Mouse (Mus musculus): ENCODE measurements around the gene Camk1d. TPM values are rescaled to one million over a fixed set of nuclear protein-coding genes. Genes with fewer than 3 reads are reported as not detected.
"Not testable (repeated sequence)": the region's sequence is repeated elsewhere in the genome, so short reads cannot be mapped to it uniquely, and the experiment has no call there.

Gene Camk1d
- polyA plus RNA-seq, 1 experiment = 9.8 TPM

DNA sequence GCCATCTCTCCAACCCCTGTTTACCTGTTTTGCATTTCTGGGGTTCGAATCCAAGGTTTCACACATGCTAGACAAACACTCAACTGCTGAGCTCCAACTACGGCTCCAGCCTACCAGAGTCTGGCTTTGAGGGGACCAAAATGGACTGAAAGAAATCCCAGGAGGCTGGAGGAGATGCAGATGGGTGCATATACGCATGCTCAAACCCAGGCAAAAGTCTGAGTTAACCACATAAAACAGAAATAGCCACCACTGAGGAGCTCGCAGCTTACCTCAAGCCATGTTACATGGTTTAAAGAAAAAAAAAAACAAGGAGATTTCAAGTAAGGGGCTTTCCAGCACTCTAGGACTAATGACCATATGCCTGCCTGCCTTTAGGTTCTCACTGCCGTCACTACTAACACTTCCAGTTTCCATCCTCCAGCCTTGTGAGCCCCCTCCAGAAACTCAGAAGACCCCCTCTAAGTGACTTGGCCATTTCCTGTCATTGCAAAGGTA lies 162.5 kb downstream of the Camk1d start:
- WGBS = 76% methylated on average over 5 of the region's 5 CpGs
- no peak overlapping the region for H3K27ac ChIP-seq (ENCODE audit: control insufficient read depth, insufficient read depth, low read depth, low read length, poor library complexity)
- no peaks in the 10 kb centered on the region for H3K4me1 ChIP-seq (ENCODE audit: control insufficient read depth, insufficient read depth, low read length)
- no peak for TF ChIP-seq POLR2A (IDR thresholded peaks at IDR 0.05; ENCODE audit: borderline replicate concordance, control insufficient read depth, low read depth, low read length)
- TF ChIP-seq CTCF (IDR thresholded peaks at IDR 0.05; ENCODE audit: control insufficient read depth, insufficient read depth, low read length) = no peak
- H3K4me3 ChIP-seq (replicated peaks; ENCODE audit: control insufficient read depth, low read depth, low read length) = no peak overlapping the region

DNA sequence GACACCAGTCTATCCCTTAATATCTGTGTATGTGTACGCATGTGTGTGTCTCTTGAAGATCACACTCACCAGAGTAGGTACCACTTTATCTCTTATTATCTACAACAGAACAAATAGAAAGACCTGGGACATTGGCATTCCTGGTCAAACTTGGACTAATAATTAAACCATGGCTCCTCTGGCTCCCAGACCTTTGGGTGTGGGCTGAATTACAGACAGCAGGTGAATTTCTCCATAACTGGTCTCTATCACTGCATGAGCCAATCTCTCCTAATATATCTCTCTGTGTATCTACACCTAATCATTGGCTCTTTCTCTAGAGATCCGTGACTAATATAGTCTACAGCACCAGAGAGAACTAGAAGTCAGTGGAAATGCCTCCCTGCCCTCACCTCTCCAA lies 165.0 kb downstream of the Camk1d start:
- Histone ChIP-seq H3K27ac (ENCODE audit: control insufficient read depth, insufficient read depth, low read depth, low read length, poor library complexity) (no peak overlapping the region), H3K4me1 (ENCODE audit: control insufficient read depth, insufficient read depth, low read length) (no peaks in the 10 kb centered on the region), H3K4me3 (replicated peaks; ENCODE audit: control insufficient read depth, low read depth, low read length) (no peak overlapping the region)
- WGBS = 82% methylated on average over 2 of the region's 2 CpGs
- TF ChIP-seq POLR2A (IDR thresholded peaks at IDR 0.05; ENCODE audit: borderline replicate concordance, control insufficient read depth, low read depth, low read length) (no peak), CTCF (IDR thresholded peaks at IDR 0.05; ENCODE audit: control insufficient read depth, insufficient read depth, low read length) (no peak)

DNA sequence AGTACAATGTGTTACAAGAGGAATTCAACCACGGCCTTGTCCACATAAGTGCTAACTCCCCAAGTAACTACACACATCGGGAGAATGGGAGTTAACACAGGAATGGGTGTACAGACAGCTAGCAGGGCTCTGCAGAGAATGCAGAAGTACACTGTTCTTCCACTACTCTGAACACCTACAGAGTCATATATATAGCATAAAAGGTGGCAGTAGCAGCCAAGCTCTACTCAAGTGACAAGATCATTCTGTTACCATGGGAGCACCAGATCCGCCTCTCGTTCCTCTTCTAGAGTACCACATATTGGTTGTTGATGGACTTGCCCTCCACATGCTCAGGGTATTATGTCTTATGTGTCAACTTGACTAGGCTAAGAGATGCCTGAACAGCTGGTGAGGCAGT lies 165.4 kb downstream of the Camk1d start:
- Histone ChIP-seq H3K4me1 (ENCODE audit: control insufficient read depth, insufficient read depth, low read length) (no peaks in the 10 kb centered on the region), H3K27ac (ENCODE audit: control insufficient read depth, insufficient read depth, low read depth, low read length, poor library complexity) (no peak overlapping the region), H3K4me3 (replicated peaks; ENCODE audit: control insufficient read depth, low read depth, low read length) (no peak overlapping the region)
- no peak for TF ChIP-seq POLR2A (IDR thresholded peaks at IDR 0.05; ENCODE audit: borderline replicate concordance, control insufficient read depth, low read depth, low read length)
- no peak for TF ChIP-seq CTCF (IDR thresholded peaks at IDR 0.05; ENCODE audit: control insufficient read depth, insufficient read depth, low read length)
- 88% methylated on average over 4 of the region's 4 CpGs for WGBS

DNA sequence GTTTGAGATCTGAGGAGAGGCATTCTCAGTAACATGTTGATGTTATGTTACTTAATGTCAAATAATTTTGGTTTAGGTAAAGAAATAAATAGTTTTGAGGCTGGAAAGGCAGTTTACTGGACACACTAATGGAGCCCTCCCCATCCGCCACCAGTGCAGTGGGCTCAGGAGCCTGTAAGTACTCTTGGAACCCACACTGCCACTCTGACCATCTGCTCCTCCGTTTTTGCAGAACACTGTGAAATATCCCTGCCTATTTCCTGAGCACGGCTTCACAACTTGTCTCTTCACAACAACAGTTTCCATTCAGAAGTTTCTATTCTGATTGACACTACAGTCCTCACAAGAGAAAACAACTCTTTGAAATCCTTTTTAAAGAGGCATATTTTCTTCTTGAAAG lies 173.4 kb downstream of the Camk1d start:
- WGBS = 69% methylated on average over 3 of the region's 3 CpGs
- Histone ChIP-seq H3K4me3 (replicated peaks; ENCODE audit: control insufficient read depth, low read depth, low read length) (no peak overlapping the region), H3K4me1 (ENCODE audit: control insufficient read depth, insufficient read depth, low read length) (no peaks in the 10 kb centered on the region), H3K27ac (ENCODE audit: control insufficient read depth, insufficient read depth, low read depth, low read length, poor library complexity) (no peak overlapping the region)
- no peak for TF ChIP-seq CTCF (IDR thresholded peaks at IDR 0.05; ENCODE audit: control insufficient read depth, insufficient read depth, low read length)
- TF ChIP-seq POLR2A (IDR thresholded peaks at IDR 0.05; ENCODE audit: borderline replicate concordance, control insufficient read depth, low read depth, low read length) = no peak

DNA sequence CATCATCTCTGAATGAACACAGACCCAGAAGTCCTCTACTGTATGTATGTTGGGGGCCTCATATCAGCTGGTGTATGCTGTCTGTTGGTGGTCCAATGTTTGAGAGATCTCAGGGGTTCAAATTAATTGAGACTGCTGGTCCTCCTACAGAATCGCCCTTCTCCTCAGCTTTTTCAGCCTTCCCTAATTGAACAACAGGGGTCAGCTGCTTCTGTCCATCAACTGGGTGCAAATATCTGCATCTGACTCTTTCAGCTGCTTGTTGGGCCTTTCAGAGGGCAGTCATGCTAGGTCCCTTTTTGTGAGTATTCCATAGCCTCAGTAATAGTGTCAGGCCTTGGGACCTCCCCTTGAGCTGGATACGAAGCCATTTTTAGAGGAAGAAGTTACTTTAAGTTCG lies 174.4 kb downstream of the Camk1d start:
- H3K4me3 ChIP-seq (replicated peaks; ENCODE audit: control insufficient read depth, low read depth, low read length); H3K27ac ChIP-seq (ENCODE audit: control insufficient read depth, insufficient read depth, low read depth, low read length, poor library complexity); H3K4me1 ChIP-seq (ENCODE audit: control insufficient read depth, insufficient read depth, low read length): not testable (repeated sequence)
- whole genome bisulfite sequencing = 74% methylated on average over 3 of the region's 3 CpGs

DNA sequence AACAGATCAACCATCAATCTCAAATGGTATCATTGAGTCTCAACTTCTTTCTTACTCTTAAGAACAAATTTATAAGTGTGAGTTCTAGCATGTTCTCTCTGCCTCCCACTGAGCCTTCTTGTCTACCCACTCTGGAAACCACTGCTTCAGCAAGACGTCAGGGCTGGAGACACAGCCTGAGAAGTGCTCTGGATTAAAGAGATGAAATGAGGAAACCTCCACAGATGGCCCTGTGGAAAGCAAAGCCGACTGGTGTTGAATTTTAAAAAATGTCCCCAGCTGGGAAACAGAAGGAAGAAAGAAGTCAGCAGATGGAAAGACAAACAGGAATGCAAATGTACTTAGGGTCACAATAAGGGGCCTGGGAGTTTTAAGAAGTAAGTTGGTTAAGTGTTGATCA lies 180.4 kb downstream of the Camk1d start:
- Histone ChIP-seq H3K4me1 (ENCODE audit: control insufficient read depth, insufficient read depth, low read length) (no peaks in the 10 kb centered on the region), H3K27ac (ENCODE audit: control insufficient read depth, insufficient read depth, low read depth, low read length, poor library complexity) (no peak overlapping the region), H3K4me3 (replicated peaks; ENCODE audit: control insufficient read depth, low read depth, low read length) (no peak overlapping the region)
- WGBS = 72% methylated on average over 2 of the region's 2 CpGs
- TF ChIP-seq POLR2A (IDR thresholded peaks at IDR 0.05; ENCODE audit: borderline replicate concordance, control insufficient read depth, low read depth, low read length) (no peak), CTCF (IDR thresholded peaks at IDR 0.05; ENCODE audit: control insufficient read depth, insufficient read depth, low read length) (no peak)

DNA sequence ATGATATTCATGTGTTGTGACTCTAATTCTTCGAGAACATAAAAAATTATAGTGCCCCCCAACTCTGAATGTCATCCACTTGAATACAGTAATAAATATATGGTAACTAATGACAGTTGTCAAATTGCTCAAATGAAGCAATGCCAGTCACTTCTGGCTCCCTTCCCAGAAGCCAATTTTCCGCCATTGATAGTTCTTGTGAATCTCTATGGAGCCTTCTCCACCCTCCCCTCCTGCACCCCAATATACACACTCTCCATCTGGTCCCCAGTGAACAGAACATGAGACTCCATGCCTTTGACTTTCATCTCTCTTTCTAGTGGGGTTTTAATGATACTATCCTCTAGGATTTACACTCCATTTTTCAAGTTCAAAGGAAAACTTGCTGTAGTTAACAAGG lies 184.3 kb downstream of the Camk1d start:
- TF ChIP-seq POLR2A (IDR thresholded peaks at IDR 0.05; ENCODE audit: borderline replicate concordance, control insufficient read depth, low read depth, low read length) (no peak), CTCF (IDR thresholded peaks at IDR 0.05; ENCODE audit: control insufficient read depth, insufficient read depth, low read length) (no peak)
- 78% methylated on average over 2 of the region's 2 CpGs for WGBS
- no peak overlapping the region for H3K27ac ChIP-seq (ENCODE audit: control insufficient read depth, insufficient read depth, low read depth, low read length, poor library complexity)

DNA sequence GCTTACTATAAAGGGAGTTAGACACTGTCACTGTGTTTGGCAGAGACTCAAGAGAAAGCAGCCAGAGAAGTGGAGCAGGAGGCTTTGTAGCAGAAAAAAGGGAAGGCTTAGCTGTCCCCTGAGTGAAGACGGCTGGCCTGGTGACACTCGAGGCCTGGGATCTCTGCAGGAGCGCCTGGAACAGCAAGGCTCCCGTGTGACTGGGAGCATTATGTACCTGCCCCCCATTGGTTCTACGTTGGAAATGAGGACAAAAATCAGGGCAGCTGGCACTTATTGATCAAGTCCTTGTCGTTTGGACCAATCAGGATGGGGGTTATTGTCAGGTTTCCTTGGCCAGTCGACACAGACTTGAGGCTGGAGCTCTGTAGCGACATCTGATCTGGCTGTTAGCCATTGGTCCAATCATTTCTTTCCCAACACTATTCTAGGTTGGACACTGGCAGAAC lies 195.1 kb downstream of the Camk1d start:
- TF ChIP-seq POLR2A (IDR thresholded peaks at IDR 0.05; ENCODE audit: borderline replicate concordance, control insufficient read depth, low read depth, low read length) (no peak), CTCF (IDR thresholded peaks at IDR 0.05; ENCODE audit: control insufficient read depth, insufficient read depth, low read length) (no peak)
- WGBS = 60% methylated on average over 8 of the region's 8 CpGs
- Histone ChIP-seq H3K4me1 (ENCODE audit: control insufficient read depth, insufficient read depth, low read length) (no peaks in the 10 kb centered on the region), H3K27ac (ENCODE audit: control insufficient read depth, insufficient read depth, low read depth, low read length, poor library complexity) (no peak overlapping the region), H3K4me3 (replicated peaks; ENCODE audit: control insufficient read depth, low read depth, low read length) (no peak overlapping the region)

More for the DNA sequence above, 184.3 kb downstream of the Camk1d start:
- Histone ChIP-seq H3K4me3 (replicated peaks; ENCODE audit: control insufficient read depth, low read depth, low read length) (no peak overlapping the region), H3K4me1 (ENCODE audit: control insufficient read depth, insufficient read depth, low read length) (no peaks in the 10 kb centered on the region)

DNA sequence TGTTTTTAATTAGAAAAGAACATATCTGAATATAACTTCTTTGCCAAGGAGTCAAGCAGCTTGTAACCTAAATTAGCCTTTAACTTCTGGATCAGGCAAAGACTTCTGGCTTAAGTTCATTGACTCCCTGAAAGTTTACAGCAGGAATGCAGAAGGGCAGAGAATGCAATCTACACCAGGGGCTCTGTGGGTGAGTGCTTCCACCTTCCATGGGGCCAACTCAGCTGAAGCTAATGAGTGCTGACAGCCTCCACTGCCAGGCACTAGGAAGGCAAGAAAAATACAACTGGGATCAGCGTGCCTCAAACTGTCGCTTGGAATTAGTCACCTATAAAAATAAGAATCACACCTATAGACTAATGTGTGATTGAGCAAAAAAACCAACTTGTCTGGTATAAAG lies 199.2 kb downstream of the Camk1d start:
- Histone ChIP-seq H3K4me3 (replicated peaks; ENCODE audit: control insufficient read depth, low read depth, low read length) (no peak overlapping the region), H3K4me1 (ENCODE audit: control insufficient read depth, insufficient read depth, low read length) (no peaks in the 10 kb centered on the region), H3K27ac (ENCODE audit: control insufficient read depth, insufficient read depth, low read depth, low read length, poor library complexity) (no peak overlapping the region)
- TF ChIP-seq POLR2A (IDR thresholded peaks at IDR 0.05; ENCODE audit: borderline replicate concordance, control insufficient read depth, low read depth, low read length) (no peak), CTCF (IDR thresholded peaks at IDR 0.05; ENCODE audit: control insufficient read depth, insufficient read depth, low read length) (no peak)
- 84% methylated on average over 2 of the region's 2 CpGs for WGBS

All from bone marrow, adult 2 months (tissue).